Mouse (Mus musculus) hindbrain, postnatal 0 days (tissue): ENCODE measurements around the gene P4ha1. TPM values are rescaled to one million over a fixed set of nuclear protein-coding genes. Genes with fewer than 3 reads are reported as not detected.

Source experiments
- ATAC-seq: fragments of 200-750 bp; cut with Nextera tagmentation; 2 replicates; pipeline ENCODE4 v1.8.0; 2017; ENCODE audit warnings: mild to moderate bottlenecking, moderate TSS enrichment, moderate library complexity
- DNase-seq: peaks from one replicate; pipeline ENCODE4 v3.0.0-alpha.2; 2015; ENCODE audit warnings: low spot score
- H3K27ac ChIP-seq: fragments of 300-500 bp; sonication (generic); 2 replicates; pipeline ENCODE4 v1.5.1; 2014; ENCODE audit warnings: mild to moderate bottlenecking
- H3K27me3 ChIP-seq: fragments of 300-500 bp; sonication (generic); 2 replicates; pipeline ENCODE4 v1.6.1; 2014; ENCODE audit warnings: low read length, mixed read lengths; ENCODE audit not compliant: insufficient read depth
- H3K36me3 ChIP-seq: fragments of 300-500 bp; sonication (generic); 2 replicates; pipeline ENCODE4 v1.6.1; 2014; ENCODE audit warnings: low read length, mixed read lengths; ENCODE audit not compliant: insufficient read depth
- H3K4me1 ChIP-seq: fragments of 300-500 bp; sonication (generic); 2 replicates; pipeline ENCODE4 v1.6.1; 2014; ENCODE audit warnings: antibody characterized with exemption, low read length, mixed read lengths; ENCODE audit not compliant: insufficient read depth
- H3K4me2 ChIP-seq: fragments of 300-500 bp; sonication (generic); 2 replicates; pipeline ENCODE4 v1.6.1; 2014; ENCODE audit warnings: low read depth, mild to moderate bottlenecking, low read length, moderate library complexity, mixed read lengths
- H3K4me3 ChIP-seq: fragments of 300-500 bp; sonication (generic); 2 replicates; pipeline ENCODE4 v1.5.1; 2014; ENCODE audit warnings: low read length
- H3K9ac ChIP-seq: fragments of 300-500 bp; sonication (generic); replicated peaks from 2 replicates; pipeline ENCODE4 v1.6.1; 2014; ENCODE audit warnings: mild to moderate bottlenecking, low read length, moderate library complexity, mixed read lengths
- H3K9me3 ChIP-seq: fragments of 300-500 bp; sonication (generic); 2 replicates; pipeline ENCODE4 v1.6.1; 2016; ENCODE audit warnings: low read length, mixed read lengths
- CTCF ChIP-seq: IDR thresholded peaks from 2 replicates; pipeline ENCODE4 v1.5.1; 2016; ENCODE audit warnings: antibody characterized with exemption, control low read depth, low read depth
- WGBS: fragments of 180-500 bp; shearing (Covaris S2); extraction: QIAGEN DNeasy Blood & Tissue Kit; methylation state at CpG from one replicate; pipeline ENCODE4 v1.1.7; 2014; 5-methylcytosine and 5-hydroxymethylcytosine counted together
- polyA plus RNA-seq: library from polyadenylated mRNA; unstranded; fragments of >200 nt; fragmentation: Nextera tagmentation; extraction: Ambion mirVana; gene quantifications from 2 replicates; pipeline ENCODE4 v1.2.1, GENCODE M21; 2015
- total RNA-seq: library from RNA; depleted of rRNA; stranded (reverse); fragments of >200 nt; gene quantifications from 2 replicates; pipeline ENCODE4 v1.2.3, GENCODE M21; 2014; rRNA removed

The P4ha1 gene
- total and polyA plus RNA-seq, 2 experiments from 2014 or later = 12.7 to 17.6 TPM

DNA sequence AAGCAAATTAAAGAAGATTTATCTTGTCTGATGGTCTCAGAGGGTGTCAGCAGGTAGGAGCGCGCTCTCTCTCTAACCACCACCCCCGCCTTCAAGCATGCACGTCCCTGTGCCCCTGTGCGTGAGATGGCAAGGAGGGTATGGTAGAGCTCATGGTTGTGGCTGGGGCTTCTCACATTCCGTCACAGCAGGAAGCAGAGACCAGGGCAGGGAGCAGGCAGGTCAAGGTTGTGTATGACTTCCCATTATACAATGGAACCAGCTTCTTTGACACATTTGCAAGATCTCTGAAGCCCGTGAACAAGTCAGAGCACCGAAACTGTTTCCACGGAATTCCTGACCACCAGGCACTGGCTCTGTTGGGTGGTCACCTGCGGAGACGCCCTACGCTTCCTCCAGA lies 87.2 kb downstream of the P4ha1 start:
- Histone ChIP-seq H3K27ac (no peak overlapping the region), H3K4me1 (no peaks in the 10 kb centered on the region), H3K4me3 (no peak overlapping the region), H3K36me3 (no peaks in the 10 kb centered on the region), H3K4me2 (no peak overlapping the region), H3K9me3 (no peaks in the 10 kb centered on the region), H3K27me3 (no peaks in the 10 kb centered on the region), H3K9ac (no peak overlapping the region)
- ATAC-seq (no peak), DNase-seq (no peak)
- WGBS = 75% methylated on average over 12 of the region's 12 CpGs
- TF ChIP-seq CTCF = no peak

DNA sequence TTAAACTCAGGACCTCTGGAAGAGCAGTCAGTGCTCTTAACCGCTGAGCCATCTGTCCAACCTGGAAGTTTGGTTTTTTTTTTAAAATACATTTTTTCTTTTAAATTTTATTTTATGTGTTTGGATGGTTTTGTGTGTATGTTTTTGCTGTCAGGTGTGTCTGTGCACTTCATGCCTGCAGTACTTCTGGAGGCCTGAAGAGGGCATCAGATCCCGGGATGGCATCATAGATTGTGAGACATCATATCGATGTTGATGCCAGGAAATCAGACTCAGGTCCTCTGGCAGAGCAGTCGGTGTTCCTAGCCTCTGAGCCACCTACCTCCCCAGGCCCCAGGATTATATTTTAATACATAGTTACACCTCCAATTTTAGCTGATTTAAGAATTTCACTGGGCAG lies 90.6 kb downstream of the P4ha1 start:
- Histone ChIP-seq H3K4me2 (no peak overlapping the region), H3K27me3 (no peaks in the 10 kb centered on the region), H3K27ac (no peak overlapping the region), H3K4me1 (no peaks in the 10 kb centered on the region), H3K9ac (no peak overlapping the region), H3K9me3 (no peaks in the 10 kb centered on the region), H3K36me3 (no peaks in the 10 kb centered on the region), H3K4me3 (no peak overlapping the region)
- 93% methylated on average over 4 of the region's 4 CpGs for WGBS
- no peak for DNase-seq
- no peak; the same call in 1 of the 2 replicates for TF ChIP-seq CTCF
- no peak for ATAC-seq

DNA sequence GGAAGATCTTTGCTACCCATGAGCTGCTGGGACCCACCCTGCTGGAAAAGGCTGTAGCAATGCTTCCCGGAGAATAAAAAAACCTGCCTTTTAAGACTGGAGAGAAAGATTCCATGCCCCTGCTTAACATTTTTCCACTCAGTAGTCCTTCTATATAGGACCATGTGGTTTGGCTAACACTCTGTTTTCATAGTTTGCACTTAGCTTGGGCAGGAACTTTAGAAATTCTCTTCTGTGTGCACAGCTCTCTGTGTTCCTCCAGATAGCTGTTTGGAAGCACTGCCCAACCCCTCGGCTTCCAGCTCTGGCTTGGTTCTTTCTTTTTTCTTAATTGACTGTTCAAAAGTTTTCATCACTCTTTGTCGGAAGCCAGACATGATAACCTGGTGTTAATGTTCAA lies 93.5 kb downstream of the P4ha1 start:
- 83% methylated on average over 3 of the region's 3 CpGs for WGBS
- H3K27me3 ChIP-seq = no peaks in the 10 kb centered on the region
- no peak overlapping the region for H3K4me3 ChIP-seq
- H3K27ac ChIP-seq = no peak overlapping the region
- DNase-seq = no peak
- no peak overlapping the region for H3K4me2 ChIP-seq
- no peaks in the 10 kb centered on the region for H3K9me3 ChIP-seq
- no peaks in the 10 kb centered on the region for H3K36me3 ChIP-seq
- H3K4me1 ChIP-seq = no peaks in the 10 kb centered on the region
- ATAC-seq = no peak
- no peak overlapping the region for H3K9ac ChIP-seq
- no peak for TF ChIP-seq CTCF

DNA sequence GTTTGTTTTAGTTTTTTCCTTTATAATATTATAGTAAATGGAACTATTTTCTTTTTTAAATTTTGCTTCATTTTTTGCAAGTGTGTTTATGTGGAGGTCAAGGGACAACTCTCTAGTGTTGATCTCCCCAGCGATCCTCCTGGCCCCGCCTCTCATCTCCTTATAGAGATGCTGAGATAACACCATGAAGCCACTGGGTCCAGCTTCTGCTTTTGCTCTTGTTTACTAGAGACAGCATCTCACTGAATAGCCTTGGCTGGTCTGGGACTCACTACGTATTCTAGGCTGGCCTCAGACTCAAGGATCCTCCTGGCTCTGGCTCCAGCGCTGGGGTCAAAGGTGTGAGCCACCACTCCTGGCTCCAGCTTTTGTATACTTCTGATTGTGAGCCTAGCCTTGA lies 96.4 kb downstream of the P4ha1 start:
- WGBS = 92% methylated on average over 4 of the region's 4 CpGs
- Histone ChIP-seq H3K4me3 (no peak overlapping the region), H3K9me3 (no peaks in the 10 kb centered on the region), H3K27me3 (no peaks in the 10 kb centered on the region), H3K4me1 (no peaks in the 10 kb centered on the region), H3K9ac (no peak overlapping the region), H3K36me3 (no peaks in the 10 kb centered on the region), H3K4me2 (no peak overlapping the region), H3K27ac (no peak overlapping the region)
- TF ChIP-seq CTCF = no peak
- ATAC-seq (no peak), DNase-seq (no peak)

Other genes starting within 250 kb of the P4ha1 start
- gene Sept10, start 101.4 kb upstream of the P4ha1 start, total RNA-seq = 13.6 and 15.2 TPM in 2 replicates
- gene Sept10, start 101.4 kb upstream of the P4ha1 start, polyA plus RNA-seq = 18.3 and 20.4 TPM in 2 replicates
- gene Sowahc, start 101.3 kb upstream of the P4ha1 start, total RNA-seq = 28.1 and 30.1 TPM in 2 replicates
- 12.4 and 12.5 TPM in 2 replicates for gene Sowahc, start 101.3 kb upstream of the P4ha1 start, polyA plus RNA-seq
- 1.3 and 5.9 TPM in 2 replicates for gene Gm10273, start 72.3 kb downstream of the P4ha1 start, total RNA-seq
- gene Gm10273, start 72.3 kb downstream of the P4ha1 start, polyA plus RNA-seq = 4.0 and 7.7 TPM in 2 replicates
- gene Pla2g12b, start 80.4 kb downstream of the P4ha1 start, total RNA-seq = not detected in 2 replicates
- gene Pla2g12b, start 80.4 kb downstream of the P4ha1 start, polyA plus RNA-seq = not detected in 2 replicates
- gene Oit3, start 118.5 kb downstream of the P4ha1 start, total RNA-seq = not detected in 2 replicates
- gene Oit3, start 118.5 kb downstream of the P4ha1 start, polyA plus RNA-seq = 0.11 and 0.23 TPM in 2 replicates